Mouse (Mus musculus): ENCODE measurements at regions not wholly inside any gene's neighbourhood (a gene's known extent, or its start where the extent isn't known, plus 50 kb on each side); places are given as distances from the start of the nearest gene placed in this dataset.
A peak's percentile ranks its signal among the peaks of the same experiment; 100 is the strongest.

DNA sequence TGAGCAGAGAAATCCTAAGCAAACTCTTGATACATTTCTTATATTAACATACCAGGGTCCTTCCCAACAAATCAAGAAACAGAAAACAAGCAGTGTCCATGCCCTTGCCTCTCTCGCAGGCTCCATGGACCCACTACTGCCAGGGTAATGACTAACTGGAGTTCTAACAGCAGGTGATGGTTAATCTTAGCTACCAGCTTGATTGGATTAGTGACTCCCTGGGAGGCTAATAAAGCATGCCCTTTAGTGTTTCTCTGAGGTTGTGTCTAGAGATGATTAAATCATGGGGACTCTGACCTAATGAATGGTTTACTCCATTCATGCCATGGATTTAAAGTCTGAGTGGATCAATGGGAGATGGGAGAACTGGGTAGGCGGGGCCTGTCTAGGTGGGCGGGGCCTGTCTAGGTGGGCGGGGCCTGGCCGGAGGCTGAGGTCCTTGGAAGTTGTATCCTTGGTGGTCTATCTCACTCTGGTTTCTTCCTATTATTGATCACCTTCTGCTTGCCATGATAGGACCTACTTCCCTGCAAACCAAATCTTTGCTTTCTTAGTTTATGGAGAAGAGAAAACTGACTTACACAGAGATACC, 247.3 kb upstream of the Gadl1 start:
- no peaks in the 10 kb centered on the region for H3K27me3 ChIP-seq (ENCODE audit: insufficient read depth, low read length)
- H3K4me1 ChIP-seq (replicated peaks; ENCODE audit: low read depth, low read length), result peaks cover 18% of the 10 kb centered on the region
- no peaks in the 10 kb centered on the region for H3K36me3 ChIP-seq (ENCODE audit: insufficient read depth, low read length)
- H3K4me3 ChIP-seq (replicated peaks; ENCODE audit: low read length), result no peak overlapping the region
- TF ChIP-seq CTCF (conservative IDR thresholded peaks at IDR 0.05; ENCODE audit: low read length) (no peak), POU5F1 (IDR thresholded peaks at IDR 0.05; ENCODE audit: borderline replicate concordance, low read length) (no peak), NANOG (IDR thresholded peaks at IDR 0.05; ENCODE audit: borderline replicate concordance, low read length) (no peak)
- H3K9me3 ChIP-seq (ENCODE audit: low read length), result no peaks in the 10 kb centered on the region

GRCm38 (mm10) chr9:115665337-115666004, 243.8 kb upstream of the Gadl1 start:
- no peak overlapping the region for H3K4me3 ChIP-seq (replicated peaks; ENCODE audit: low read length)
- no peaks in the 10 kb centered on the region for H3K27me3 ChIP-seq (ENCODE audit: insufficient read depth, low read length)
- peaks cover 18% of the 10 kb centered on the region for H3K4me1 ChIP-seq (replicated peaks; ENCODE audit: low read depth, low read length)
- no peaks in the 10 kb centered on the region for H3K9me3 ChIP-seq (ENCODE audit: low read length)
- TF ChIP-seq CTCF (conservative IDR thresholded peaks at IDR 0.05; ENCODE audit: low read length) (no peak), POU5F1 (IDR thresholded peaks at IDR 0.05; ENCODE audit: borderline replicate concordance, low read length) (no peak), NANOG (IDR thresholded peaks at IDR 0.05; ENCODE audit: borderline replicate concordance, low read length) (no peak)
- no peaks in the 10 kb centered on the region for H3K36me3 ChIP-seq (ENCODE audit: insufficient read depth, low read length)

- Histone ChIP-seq H3K36me3 (ENCODE audit: insufficient read depth, low read length) (no peaks in the 10 kb centered on the region), H3K4me3 (replicated peaks; ENCODE audit: low read length) (no peak overlapping the region), H3K9me3 (ENCODE audit: low read length) (no peaks in the 10 kb centered on the region), H3K4me1 (replicated peaks; ENCODE audit: low read depth, low read length) (peaks cover 18% of the 10 kb centered on the region), H3K27me3 (ENCODE audit: insufficient read depth, low read length) (no peaks in the 10 kb centered on the region)
- TF ChIP-seq NANOG (IDR thresholded peaks at IDR 0.05; ENCODE audit: borderline replicate concordance, low read length), result peak; percentile 57; the same call in 1 of the 2 replicates
- TF ChIP-seq POU5F1 (IDR thresholded peaks at IDR 0.05; ENCODE audit: borderline replicate concordance, low read length), result no peak
Observed at GRCm38 (mm10) chr9:115666530-115666929, 242.7 kb upstream of the Gadl1 start.

DNA sequence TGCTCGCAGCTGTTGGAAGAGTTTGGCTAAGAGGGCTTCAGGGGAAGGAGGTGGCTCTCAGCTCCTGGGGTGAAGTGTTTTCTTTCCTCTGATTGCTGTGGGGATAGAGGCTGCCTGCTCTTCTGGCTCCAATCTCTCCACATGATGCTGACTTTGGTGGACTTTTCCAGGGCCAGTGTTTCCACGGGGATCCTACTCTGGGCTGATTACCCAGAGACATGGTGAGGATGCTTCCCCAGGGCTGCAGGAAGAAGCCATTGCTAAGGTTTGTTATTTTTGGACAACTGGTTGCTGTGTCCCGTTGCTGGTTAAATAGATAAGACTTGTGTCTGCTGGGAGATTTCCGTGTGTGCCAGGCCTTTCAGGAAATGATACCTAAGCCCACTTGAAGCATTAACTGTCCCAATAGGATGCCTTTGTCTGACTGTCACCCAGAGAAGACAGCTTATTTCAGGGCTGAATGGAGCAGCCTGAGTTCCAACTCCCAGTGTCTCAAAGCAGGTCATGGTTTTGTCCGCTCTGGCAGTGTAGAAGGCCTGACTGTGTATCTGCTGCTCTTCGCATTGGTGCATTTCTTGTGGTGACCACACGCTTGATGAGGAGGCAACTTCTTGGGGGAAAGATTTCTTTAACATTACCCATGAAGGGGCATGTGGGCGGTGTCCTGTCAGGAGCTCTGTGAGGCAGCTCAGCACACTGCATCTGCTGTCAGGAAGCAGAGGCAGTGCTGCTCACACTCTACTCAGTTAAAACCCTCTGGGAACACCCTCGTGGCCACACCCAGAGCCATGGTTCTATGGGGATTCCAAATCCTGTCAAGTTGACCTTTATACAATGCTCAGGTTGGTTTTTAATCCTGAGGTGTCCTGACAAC, 228.3 kb upstream of the Gadl1 start:
- TF ChIP-seq NANOG (IDR thresholded peaks at IDR 0.05; ENCODE audit: borderline replicate concordance, low read length), result no peak
- TF ChIP-seq CTCF (conservative IDR thresholded peaks at IDR 0.05; ENCODE audit: low read length), result no peak
- no peak for TF ChIP-seq POU5F1 (IDR thresholded peaks at IDR 0.05; ENCODE audit: borderline replicate concordance, low read length)
- H3K27me3 ChIP-seq (ENCODE audit: insufficient read depth, low read length), result no peaks in the 10 kb centered on the region
- peaks cover 19% of the 10 kb centered on the region for H3K4me1 ChIP-seq (replicated peaks; ENCODE audit: low read depth, low read length)
- H3K4me3 ChIP-seq (replicated peaks; ENCODE audit: low read length), result no peak overlapping the region
- H3K36me3 ChIP-seq (ENCODE audit: insufficient read depth, low read length), result no peaks in the 10 kb centered on the region
- no peaks in the 10 kb centered on the region for H3K9me3 ChIP-seq (ENCODE audit: low read length)

GRCm38 (mm10) chr9:115681841-115682240, 227.4 kb upstream of the Gadl1 start:
- Histone ChIP-seq H3K27me3 (ENCODE audit: insufficient read depth, low read length) (no peaks in the 10 kb centered on the region), H3K4me1 (replicated peaks; ENCODE audit: low read depth, low read length) (peaks cover 28% of the 10 kb centered on the region), H3K9me3 (ENCODE audit: low read length) (no peaks in the 10 kb centered on the region), H3K4me3 (replicated peaks; ENCODE audit: low read length) (no peak overlapping the region), H3K36me3 (ENCODE audit: insufficient read depth, low read length) (no peaks in the 10 kb centered on the region)
- TF ChIP-seq NANOG (IDR thresholded peaks at IDR 0.05; ENCODE audit: borderline replicate concordance, low read length) (no peak), POU5F1 (IDR thresholded peaks at IDR 0.05; ENCODE audit: borderline replicate concordance, low read length) (no peak), CTCF (conservative IDR thresholded peaks at IDR 0.05; ENCODE audit: low read length) (no peak)

- Histone ChIP-seq H3K4me3 (replicated peaks; ENCODE audit: low read length) (no peak overlapping the region), H3K9me3 (ENCODE audit: low read length) (no peaks in the 10 kb centered on the region), H3K27me3 (ENCODE audit: insufficient read depth, low read length) (no peaks in the 10 kb centered on the region), H3K36me3 (ENCODE audit: insufficient read depth, low read length) (no peaks in the 10 kb centered on the region), H3K4me1 (replicated peaks; ENCODE audit: low read depth, low read length) (peaks cover 32% of the 10 kb centered on the region)
- TF ChIP-seq NANOG (IDR thresholded peaks at IDR 0.05; ENCODE audit: borderline replicate concordance, low read length) (no peak), CTCF (conservative IDR thresholded peaks at IDR 0.05; ENCODE audit: low read length) (no peak), POU5F1 (IDR thresholded peaks at IDR 0.05; ENCODE audit: borderline replicate concordance, low read length) (no peak)
Observed at GRCm38 (mm10) chr9:115683951-115684350, 225.3 kb upstream of the Gadl1 start.

DNA sequence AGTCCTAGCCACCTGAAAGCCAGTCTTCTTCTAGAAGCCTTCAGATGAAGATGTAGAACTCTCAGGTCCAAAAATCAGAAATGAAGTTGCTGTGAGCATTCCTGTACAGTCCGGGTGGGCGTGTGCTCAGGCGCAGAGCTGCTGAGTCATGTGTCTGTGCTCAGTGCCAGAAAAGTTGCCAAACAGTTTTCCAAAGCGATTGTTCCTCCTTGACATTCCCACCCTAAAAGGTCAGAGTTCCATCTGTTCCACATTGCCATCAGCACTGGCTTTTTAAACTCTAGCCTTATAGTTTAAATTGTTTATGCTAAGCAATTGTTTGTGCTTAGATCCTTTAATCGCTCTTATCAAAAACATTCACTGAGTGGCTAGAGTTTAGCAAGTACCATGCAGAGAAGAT, 222.7 kb upstream of the Gadl1 start:
- Histone ChIP-seq H3K36me3 (ENCODE audit: insufficient read depth, low read length) (no peaks in the 10 kb centered on the region), H3K4me3 (replicated peaks; ENCODE audit: low read length) (no peak overlapping the region), H3K4me1 (replicated peaks; ENCODE audit: low read depth, low read length) (peaks cover 19% of the 10 kb centered on the region), H3K27me3 (ENCODE audit: insufficient read depth, low read length) (no peaks in the 10 kb centered on the region), H3K9me3 (ENCODE audit: low read length) (no peaks in the 10 kb centered on the region)
- TF ChIP-seq CTCF (conservative IDR thresholded peaks at IDR 0.05; ENCODE audit: low read length), result no peak
- TF ChIP-seq POU5F1 (IDR thresholded peaks at IDR 0.05; ENCODE audit: borderline replicate concordance, low read length), result no peak
- TF ChIP-seq NANOG (IDR thresholded peaks at IDR 0.05; ENCODE audit: borderline replicate concordance, low read length), result no peak

DNA sequence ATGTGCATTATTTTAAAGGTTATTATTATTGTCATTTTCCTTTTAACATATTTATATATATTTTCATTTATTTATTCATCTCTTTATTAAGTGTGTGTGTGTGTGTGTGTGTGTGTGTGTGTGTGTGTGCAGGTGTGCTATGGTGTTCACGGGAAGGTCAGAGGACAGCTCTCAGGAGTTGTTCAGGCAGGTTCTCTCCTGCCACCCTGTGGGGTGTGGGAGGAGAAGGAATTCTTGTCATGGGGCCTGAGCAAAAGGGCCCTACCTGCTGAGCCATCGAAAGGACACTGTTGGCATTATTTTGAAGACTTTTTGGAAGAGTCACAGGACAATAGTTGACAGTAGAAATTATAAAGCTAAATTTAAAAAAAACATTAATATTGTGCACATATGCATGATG, 216.4 kb upstream of the Gadl1 start:
- TF ChIP-seq NANOG (IDR thresholded peaks at IDR 0.05; ENCODE audit: borderline replicate concordance, low read length) (no peak), POU5F1 (IDR thresholded peaks at IDR 0.05; ENCODE audit: borderline replicate concordance, low read length) (no peak), CTCF (conservative IDR thresholded peaks at IDR 0.05; ENCODE audit: low read length) (no peak)
- Histone ChIP-seq H3K4me1 (replicated peaks; ENCODE audit: low read depth, low read length) (no peaks in the 10 kb centered on the region), H3K36me3 (ENCODE audit: insufficient read depth, low read length) (no peaks in the 10 kb centered on the region)

More for the DNA sequence above, 216.4 kb upstream of the Gadl1 start:
- no peak overlapping the region for H3K4me3 ChIP-seq (replicated peaks; ENCODE audit: low read length)
- no peaks in the 10 kb centered on the region for H3K27me3 ChIP-seq (ENCODE audit: insufficient read depth, low read length)
- H3K9me3 ChIP-seq (ENCODE audit: low read length), result no peaks in the 10 kb centered on the region
